Mouse (Mus musculus) T-helper 1 cell (primary cell): ENCODE results near the gene Spns3.

Experiments used
- in situ Hi-C: fragments of 300-600 bp; cut with MboI, MseI; formaldehyde crosslinking; loops from one replicate; pipeline ENCODE4 v1.15.1; 2025; ENCODE audit warnings: high pct_unique_total_duplicates

Spns3 gene

DNA sequence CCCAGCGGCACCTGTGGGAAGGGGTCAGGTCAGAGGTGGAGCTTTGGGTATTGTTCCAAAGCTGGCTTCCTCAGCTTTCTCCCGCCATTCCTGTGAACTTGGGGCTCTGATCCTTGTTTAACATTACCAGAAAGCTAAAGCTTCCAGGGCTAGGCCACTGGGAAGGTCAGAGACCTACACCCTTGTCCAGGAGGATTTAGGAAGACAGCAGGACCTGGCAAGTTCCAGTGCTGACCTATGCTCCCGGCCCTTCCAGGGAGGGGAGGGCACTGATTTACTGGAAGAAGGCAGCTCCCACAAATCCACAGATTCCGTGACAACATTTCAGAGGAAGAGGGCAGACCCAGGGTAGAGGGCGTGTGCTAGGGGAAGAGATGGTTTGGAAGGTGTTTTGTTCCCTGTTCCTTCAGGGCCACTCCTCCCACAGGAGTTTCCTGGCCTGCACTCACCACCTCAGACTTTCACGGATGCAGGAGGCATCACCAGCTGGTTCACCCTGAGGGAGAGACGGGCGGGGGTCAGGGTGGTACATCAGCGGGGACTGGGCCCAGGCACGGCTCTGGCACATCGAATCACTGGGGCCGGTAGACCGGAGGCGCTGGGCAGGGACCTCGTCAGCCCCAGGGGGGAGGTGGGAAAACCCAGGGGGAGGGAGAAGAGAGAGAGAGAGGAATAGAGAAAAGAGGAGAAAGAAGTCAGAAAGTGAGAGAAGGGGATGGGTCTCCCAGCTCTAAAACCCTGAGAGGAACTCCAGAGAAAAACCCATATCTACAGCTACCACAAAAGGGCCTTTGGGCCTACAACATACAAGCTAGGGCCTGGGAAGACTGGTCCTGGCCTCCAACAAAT lies 97.0 kb downstream of the Spns3 start:
- in situ Hi-C loops = no loop called here

DNA sequence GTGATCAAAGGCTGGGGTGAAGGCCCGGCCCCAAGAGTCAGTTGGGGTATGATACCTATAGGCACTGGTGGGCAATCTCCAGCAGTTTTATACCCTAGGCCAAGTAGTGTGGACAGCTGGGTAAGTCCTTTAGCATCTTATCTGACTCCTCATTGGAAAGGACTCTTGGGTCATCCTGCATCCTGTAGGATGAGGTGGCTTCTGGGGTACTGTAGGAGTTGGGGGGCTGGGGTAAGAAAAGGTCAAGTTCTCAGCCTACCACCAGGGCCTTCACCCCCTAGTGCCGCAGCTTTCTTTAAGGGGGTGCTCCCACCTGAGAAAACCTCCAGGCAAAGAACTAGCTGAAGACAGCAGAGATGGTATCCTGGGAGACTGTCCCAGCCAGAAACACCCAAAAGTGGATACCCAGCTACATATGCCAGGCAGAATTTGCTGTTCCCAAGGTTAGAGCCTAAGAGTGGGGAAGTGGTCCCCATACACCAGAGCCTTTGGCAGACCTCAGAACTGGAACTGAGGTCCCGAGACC lies 98.1 kb downstream of the Spns3 start:
- in situ Hi-C loops = no loop called here

DNA sequence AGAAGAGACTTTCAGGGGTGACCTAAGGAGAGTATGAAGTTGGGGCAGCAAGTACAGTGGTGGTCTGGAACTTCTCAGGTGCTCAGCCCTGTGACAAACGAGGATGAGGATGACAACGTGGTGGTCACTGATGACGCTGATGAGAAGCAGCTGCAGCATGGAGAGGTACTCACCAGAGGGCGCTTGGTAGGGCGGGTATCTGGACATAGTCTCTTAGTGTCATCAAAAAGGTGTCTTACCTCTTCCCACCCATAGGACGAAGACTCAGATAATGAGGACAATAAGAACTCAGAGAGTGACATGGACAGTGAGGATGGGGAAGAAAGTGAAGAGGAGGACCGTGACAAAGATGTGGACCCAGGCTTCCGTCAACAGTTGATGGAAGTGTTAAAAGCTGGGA lies 102.8 kb downstream of the Spns3 start:
- in situ Hi-C loops = no loop called here

DNA sequence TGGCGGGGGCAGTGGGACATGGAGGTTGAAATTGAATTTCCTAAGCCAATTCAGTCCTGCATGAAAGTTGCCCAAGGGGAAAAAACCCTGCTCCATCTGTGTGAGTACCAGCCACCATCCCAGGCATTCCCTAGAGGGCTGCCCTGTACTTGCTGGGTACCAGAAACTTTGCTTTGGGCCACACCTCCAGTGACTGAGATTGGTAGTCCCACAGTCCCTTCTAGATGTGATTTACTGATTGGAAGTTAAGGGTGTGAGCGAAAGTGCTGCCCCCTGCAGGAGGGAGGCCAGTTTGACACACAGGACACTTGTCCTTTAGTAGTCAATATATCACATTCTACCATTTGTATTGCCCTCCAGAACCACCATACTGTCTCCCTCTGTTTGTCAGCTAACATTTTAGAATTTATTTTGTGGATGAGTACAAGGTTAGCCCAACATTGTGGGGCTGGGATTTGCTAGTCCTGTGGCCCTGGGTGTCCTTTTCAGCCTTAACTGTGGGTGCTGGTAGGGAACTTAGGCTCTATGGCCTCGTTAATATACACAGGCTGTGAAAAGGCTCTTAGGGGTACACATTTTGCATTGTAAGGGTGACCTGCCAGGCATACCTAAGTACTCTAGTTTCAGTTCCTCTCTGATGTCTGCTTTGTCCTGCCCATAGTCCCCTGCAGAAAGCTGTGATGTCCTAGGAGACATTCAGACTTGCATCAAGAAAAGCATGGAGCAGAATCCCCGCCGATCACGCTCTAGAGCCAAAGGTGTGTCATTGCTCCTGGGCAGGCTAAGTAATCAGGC lies 103.8 kb downstream of the Spns3 start:
- in situ Hi-C loops = no loop called here
